Mouse (Mus musculus): ENCODE measurements at regions not wholly inside any gene's neighbourhood (a gene's known extent, or its start where the extent isn't known, plus 50 kb on each side); places are given as distances from the start of the nearest gene placed in this dataset.

GRCm38 (mm10) chr6:81496239-81496638 is 427.2 kb upstream of the Gcfc2 start:
- no peak overlapping the region for H3K4me2 ChIP-seq (ENCODE audit: low read depth, low read length)
- H3K9ac ChIP-seq (ENCODE audit: low read length) = no peak overlapping the region
- H3K27ac ChIP-seq (ENCODE audit: low read length) = no peak overlapping the region
- no peaks in the 10 kb centered on the region for H3K27me3 ChIP-seq (ENCODE audit: control insufficient read depth, insufficient read depth, low read length)
- 75% methylated on average over 7 of the region's 7 CpGs for WGBS
- H3K4me1 ChIP-seq (ENCODE audit: control insufficient read depth, insufficient read depth, low read length) = no peaks in the 10 kb centered on the region
- no peak overlapping the region for H3K4me3 ChIP-seq (replicated peaks; ENCODE audit: low read length)
- no peaks in the 10 kb centered on the region for H3K36me3 ChIP-seq (ENCODE audit: control insufficient read depth, insufficient read depth, low read length)
- no peak for ATAC-seq (ENCODE audit: insufficient read depth, low FRiP score)
- H3K9me3 ChIP-seq (replicated peaks; ENCODE audit: control insufficient read depth, low read length) = no peaks in the 10 kb centered on the region

GRCm38 (mm10) chr6:81517185-81517584 is 406.3 kb upstream of the Gcfc2 start:
- H3K4me1 ChIP-seq (ENCODE audit: control insufficient read depth, insufficient read depth, low read length) = no peaks in the 10 kb centered on the region
- no peaks in the 10 kb centered on the region for H3K9me3 ChIP-seq (replicated peaks; ENCODE audit: control insufficient read depth, low read length)
- H3K36me3 ChIP-seq (ENCODE audit: control insufficient read depth, insufficient read depth, low read length) = no peaks in the 10 kb centered on the region
- WGBS = 83% methylated on average over 1 of the region's 1 CpGs
- H3K27ac ChIP-seq (ENCODE audit: low read length) = no peak overlapping the region
- H3K9ac ChIP-seq (ENCODE audit: low read length) = no peak overlapping the region
- H3K4me2 ChIP-seq (ENCODE audit: low read depth, low read length) = no peak overlapping the region
- no peaks in the 10 kb centered on the region for H3K27me3 ChIP-seq (ENCODE audit: control insufficient read depth, insufficient read depth, low read length)
- H3K4me3 ChIP-seq (replicated peaks; ENCODE audit: low read length) = no peak overlapping the region
- no peak for ATAC-seq (ENCODE audit: insufficient read depth, low FRiP score)

- 69% methylated on average over 2 of the region's 2 CpGs for WGBS
- Histone ChIP-seq H3K4me2 (ENCODE audit: low read depth, low read length) (no peak overlapping the region), H3K9ac (ENCODE audit: low read length) (no peak overlapping the region), H3K36me3 (ENCODE audit: control insufficient read depth, insufficient read depth, low read length) (no peaks in the 10 kb centered on the region), H3K27ac (ENCODE audit: low read length) (no peak overlapping the region), H3K4me1 (ENCODE audit: control insufficient read depth, insufficient read depth, low read length) (no peaks in the 10 kb centered on the region), H3K9me3 (replicated peaks; ENCODE audit: control insufficient read depth, low read length) (no peaks in the 10 kb centered on the region), H3K4me3 (replicated peaks; ENCODE audit: low read length) (no peak overlapping the region), H3K27me3 (ENCODE audit: control insufficient read depth, insufficient read depth, low read length) (no peaks in the 10 kb centered on the region)
- no peak for ATAC-seq (ENCODE audit: insufficient read depth, low FRiP score)
Observed at GRCm38 (mm10) chr6:81562260-81562659, 361.2 kb upstream of the Gcfc2 start.

GRCm38 (mm10) chr6:81563192-81563591 is 360.3 kb upstream of the Gcfc2 start:
- H3K27me3 ChIP-seq (ENCODE audit: control insufficient read depth, insufficient read depth, low read length) = no peaks in the 10 kb centered on the region
- no peaks in the 10 kb centered on the region for H3K9me3 ChIP-seq (replicated peaks; ENCODE audit: control insufficient read depth, low read length)
- no peaks in the 10 kb centered on the region for H3K36me3 ChIP-seq (ENCODE audit: control insufficient read depth, insufficient read depth, low read length)
- no peak overlapping the region for H3K27ac ChIP-seq (ENCODE audit: low read length)
- no peak overlapping the region for H3K9ac ChIP-seq (ENCODE audit: low read length)
- no peak overlapping the region for H3K4me3 ChIP-seq (replicated peaks; ENCODE audit: low read length)
- WGBS = 74% methylated on average over 2 of the region's 2 CpGs
- no peak for ATAC-seq (ENCODE audit: insufficient read depth, low FRiP score)
- no peak overlapping the region for H3K4me2 ChIP-seq (ENCODE audit: low read depth, low read length)
- no peaks in the 10 kb centered on the region for H3K4me1 ChIP-seq (ENCODE audit: control insufficient read depth, insufficient read depth, low read length)

GRCm38 (mm10) chr6:81564295-81564694 is 359.2 kb upstream of the Gcfc2 start:
- no peak overlapping the region for H3K4me2 ChIP-seq (ENCODE audit: low read depth, low read length)
- H3K36me3 ChIP-seq (ENCODE audit: control insufficient read depth, insufficient read depth, low read length) = no peaks in the 10 kb centered on the region
- H3K9ac ChIP-seq (ENCODE audit: low read length) = no peak overlapping the region
- WGBS = 88% methylated on average over 1 of the region's 1 CpGs
- H3K27ac ChIP-seq (ENCODE audit: low read length) = no peak overlapping the region
- no peak for ATAC-seq (ENCODE audit: insufficient read depth, low FRiP score)
- no peak overlapping the region for H3K4me3 ChIP-seq (replicated peaks; ENCODE audit: low read length)
- no peaks in the 10 kb centered on the region for H3K4me1 ChIP-seq (ENCODE audit: control insufficient read depth, insufficient read depth, low read length)
- H3K27me3 ChIP-seq (ENCODE audit: control insufficient read depth, insufficient read depth, low read length) = no peaks in the 10 kb centered on the region
- no peaks in the 10 kb centered on the region for H3K9me3 ChIP-seq (replicated peaks; ENCODE audit: control insufficient read depth, low read length)

GRCm38 (mm10) chr6:81586441-81587117 is 336.9 kb upstream of the Gcfc2 start:
- 78% methylated on average over 1 of the region's 1 CpGs for WGBS
- Histone ChIP-seq H3K27ac (ENCODE audit: low read length) (no peak overlapping the region), H3K9ac (ENCODE audit: low read length) (no peak overlapping the region), H3K27me3 (ENCODE audit: control insufficient read depth, insufficient read depth, low read length) (no peaks in the 10 kb centered on the region), H3K9me3 (replicated peaks; ENCODE audit: control insufficient read depth, low read length) (no peaks in the 10 kb centered on the region), H3K4me3 (replicated peaks; ENCODE audit: low read length) (no peak overlapping the region), H3K4me1 (ENCODE audit: control insufficient read depth, insufficient read depth, low read length) (no peaks in the 10 kb centered on the region), H3K4me2 (ENCODE audit: low read depth, low read length) (no peak overlapping the region), H3K36me3 (ENCODE audit: control insufficient read depth, insufficient read depth, low read length) (no peaks in the 10 kb centered on the region)
- no peak for ATAC-seq (ENCODE audit: insufficient read depth, low FRiP score)

GRCm38 (mm10) chr6:81589727-81590126 is 333.7 kb upstream of the Gcfc2 start:
- no peaks in the 10 kb centered on the region for H3K9me3 ChIP-seq (replicated peaks; ENCODE audit: control insufficient read depth, low read length)
- WGBS = 73% methylated on average over 10 of the region's 10 CpGs
- H3K4me1 ChIP-seq (ENCODE audit: control insufficient read depth, insufficient read depth, low read length) = no peaks in the 10 kb centered on the region
- H3K9ac ChIP-seq (ENCODE audit: low read length) = no peak overlapping the region
- no peak overlapping the region for H3K4me3 ChIP-seq (replicated peaks; ENCODE audit: low read length)
- no peaks in the 10 kb centered on the region for H3K36me3 ChIP-seq (ENCODE audit: control insufficient read depth, insufficient read depth, low read length)
- ATAC-seq (ENCODE audit: insufficient read depth, low FRiP score) = no peak
- no peak overlapping the region for H3K4me2 ChIP-seq (ENCODE audit: low read depth, low read length)
- no peak overlapping the region for H3K27ac ChIP-seq (ENCODE audit: low read length)
- no peaks in the 10 kb centered on the region for H3K27me3 ChIP-seq (ENCODE audit: control insufficient read depth, insufficient read depth, low read length)

GRCm38 (mm10) chr6:81595926-81596325 is 327.5 kb upstream of the Gcfc2 start:
- no peak for ATAC-seq (ENCODE audit: insufficient read depth, low FRiP score)
- no peak overlapping the region for H3K4me3 ChIP-seq (replicated peaks; ENCODE audit: low read length)
- H3K36me3 ChIP-seq (ENCODE audit: control insufficient read depth, insufficient read depth, low read length) = no peaks in the 10 kb centered on the region
- H3K27ac ChIP-seq (ENCODE audit: low read length) = no peak overlapping the region
- H3K27me3 ChIP-seq (ENCODE audit: control insufficient read depth, insufficient read depth, low read length) = no peaks in the 10 kb centered on the region
- 84% methylated on average over 2 of the region's 2 CpGs for WGBS
- H3K4me2 ChIP-seq (ENCODE audit: low read depth, low read length) = no peak overlapping the region
- no peaks in the 10 kb centered on the region for H3K9me3 ChIP-seq (replicated peaks; ENCODE audit: control insufficient read depth, low read length)
- H3K9ac ChIP-seq (ENCODE audit: low read length) = no peak overlapping the region
- no peaks in the 10 kb centered on the region for H3K4me1 ChIP-seq (ENCODE audit: control insufficient read depth, insufficient read depth, low read length)

GRCm38 (mm10) chr6:81608637-81609036 is 314.8 kb upstream of the Gcfc2 start:
- Histone ChIP-seq H3K9ac (ENCODE audit: low read length) (no peak overlapping the region), H3K4me2 (ENCODE audit: low read depth, low read length) (no peak overlapping the region), H3K9me3 (replicated peaks; ENCODE audit: control insufficient read depth, low read length) (no peaks in the 10 kb centered on the region), H3K4me1 (ENCODE audit: control insufficient read depth, insufficient read depth, low read length) (no peaks in the 10 kb centered on the region), H3K4me3 (replicated peaks; ENCODE audit: low read length) (no peak overlapping the region), H3K36me3 (ENCODE audit: control insufficient read depth, insufficient read depth, low read length) (no peaks in the 10 kb centered on the region), H3K27ac (ENCODE audit: low read length) (no peak overlapping the region), H3K27me3 (ENCODE audit: control insufficient read depth, insufficient read depth, low read length) (no peaks in the 10 kb centered on the region)
- ATAC-seq (ENCODE audit: insufficient read depth, low FRiP score) = no peak
- 30% methylated on average over 1 of the region's 1 CpGs for WGBS

All from stomach, embryonic 16.5 days (tissue).